Mouse (Mus musculus) liver, embryonic 16.5 days (tissue): Measurements from ENCODE around the gene Srgap3. TPM values are rescaled to one million over a fixed set of nuclear protein-coding genes. Genes with fewer than 3 reads are reported as not detected.

Experiments used
- ATAC-seq: fragments of 200-750 bp; cut with Nextera tagmentation; 2 replicates; pipeline ENCODE4 v1.8.0; 2017; ENCODE audit warnings: low read depth, mild to moderate bottlenecking, moderate number of reproducible peaks, moderate library complexity
- H3K27ac ChIP-seq: fragments of 300-500 bp; sonication (generic); 2 replicates; pipeline ENCODE4 v1.5.1; 2014; ENCODE audit warnings: mild to moderate bottlenecking, low read length
- H3K27me3 ChIP-seq: fragments of 300-500 bp; sonication (generic); 2 replicates; pipeline ENCODE4 v1.6.1; 2014; ENCODE audit warnings: low read depth, low read length, mixed read lengths; ENCODE audit not compliant: control insufficient read depth, insufficient read depth
- H3K36me3 ChIP-seq: fragments of 300-500 bp; sonication (generic); 2 replicates; pipeline ENCODE4 v1.6.1; 2014; ENCODE audit warnings: mild to moderate bottlenecking; ENCODE audit not compliant: control insufficient read depth, insufficient read depth
- H3K4me1 ChIP-seq: fragments of 300-500 bp; sonication (generic); 2 replicates; pipeline ENCODE4 v1.6.1; 2014; ENCODE audit warnings: low read depth, low read length, mixed read lengths; ENCODE audit not compliant: control insufficient read depth
- H3K4me2 ChIP-seq: fragments of 300-500 bp; sonication (generic); 2 replicates; pipeline ENCODE4 v1.6.1; 2014; ENCODE audit warnings: low read depth, low read length, mixed read lengths
- H3K4me3 ChIP-seq: fragments of 300-500 bp; sonication (generic); 2 replicates; pipeline ENCODE4 v1.5.1; 2014; ENCODE audit warnings: low read depth, mild to moderate bottlenecking, low read length
- H3K9ac ChIP-seq: fragments of 300-500 bp; sonication (generic); 2 replicates; pipeline ENCODE4 v1.6.1; 2014; ENCODE audit warnings: low read depth, low read length
- H3K9me3 ChIP-seq: fragments of 300-500 bp; sonication (generic); replicated peaks from 2 replicates; pipeline ENCODE4 v1.6.1; 2016; ENCODE audit warnings: low read length; ENCODE audit not compliant: control insufficient read depth
- WGBS: fragments of 180-500 bp; shearing (Covaris S2); extraction: QIAGEN DNeasy Blood & Tissue Kit; methylation state at CpG from one replicate; pipeline ENCODE4 v1.1.7; 2014; ENCODE audit not compliant: insufficient replicate concordance; 5-methylcytosine and 5-hydroxymethylcytosine counted together
- polyA plus RNA-seq: library from polyadenylated mRNA; unstranded; fragments of >200 nt; fragmentation: Nextera tagmentation; extraction: Ambion mirVana; gene quantifications from 2 replicates; pipeline ENCODE4 v1.2.1, GENCODE M21; 2015

Srgap3 gene
- polyA plus RNA-seq, 1 experiment from 2014 or later: 0.22 TPM

DNA sequence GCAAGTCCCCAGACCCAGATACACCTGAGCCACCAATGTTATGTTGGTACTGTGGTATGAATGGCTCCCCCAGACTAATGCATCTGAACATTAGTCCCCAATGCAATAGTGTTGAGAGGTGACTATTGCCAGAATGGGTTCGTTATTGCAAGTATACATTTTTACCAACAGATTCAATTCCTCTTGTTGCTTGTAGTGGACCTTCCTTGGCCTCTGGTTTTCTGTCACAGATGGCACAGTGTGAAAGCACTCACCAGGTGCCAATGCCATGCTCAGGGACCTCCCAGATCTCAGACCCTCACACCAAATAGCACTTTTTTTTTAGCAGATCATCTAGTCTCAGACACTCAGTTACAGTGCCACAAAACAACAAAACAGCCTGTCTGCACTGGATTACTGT is 158.9 kb downstream of the Srgap3 start:
- H3K4me1 ChIP-seq: no peaks in the 10 kb centered on the region
- H3K9ac ChIP-seq: no peak overlapping the region
- no peaks in the 10 kb centered on the region for H3K9me3 ChIP-seq
- no peaks in the 10 kb centered on the region for H3K27me3 ChIP-seq
- H3K4me3 ChIP-seq: no peak overlapping the region
- H3K4me2 ChIP-seq: no peak overlapping the region
- no peak for ATAC-seq
- 62% methylated on average over 1 of the region's 1 CpGs for WGBS
- H3K27ac ChIP-seq: no peak overlapping the region
- no peaks in the 10 kb centered on the region for H3K36me3 ChIP-seq

DNA sequence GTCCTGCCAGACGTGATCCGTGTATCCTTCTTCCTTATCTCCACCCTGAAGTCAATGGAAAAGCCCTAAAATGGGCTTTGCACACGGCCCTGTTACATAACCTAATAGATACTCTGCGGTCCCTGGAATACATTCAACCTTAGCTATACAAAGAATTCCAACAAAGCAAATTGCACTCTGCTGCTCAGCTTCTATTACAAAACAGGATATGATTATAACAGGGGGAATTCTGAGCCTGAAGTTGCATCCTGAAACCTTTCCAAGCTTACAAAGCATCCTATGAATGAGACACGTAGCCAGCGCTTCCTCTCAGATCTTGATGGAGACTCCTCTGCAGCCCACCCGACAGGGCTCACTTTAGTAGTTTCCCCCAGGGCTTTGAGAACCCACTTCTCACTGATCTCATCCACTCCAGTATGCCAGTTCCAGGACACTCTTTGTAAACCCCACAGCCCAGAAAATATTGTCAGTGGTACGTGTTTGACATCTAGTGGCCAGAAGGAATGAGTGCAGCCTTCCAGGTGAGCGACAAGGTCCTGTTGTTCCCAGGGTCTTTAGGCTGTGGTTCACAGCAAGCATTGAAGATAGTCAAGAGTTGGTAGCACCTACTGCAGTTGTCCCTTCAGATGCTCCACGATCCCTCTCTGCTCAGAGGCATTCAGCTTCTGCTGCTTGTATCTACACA is 165.5 kb downstream of the Srgap3 start:
- no peak for ATAC-seq
- Histone ChIP-seq H3K27ac (no peak overlapping the region), H3K4me3 (no peak overlapping the region), H3K27me3 (no peaks in the 10 kb centered on the region), H3K4me2 (no peak overlapping the region), H3K9ac (no peak overlapping the region), H3K4me1 (no peaks in the 10 kb centered on the region), H3K36me3 (no peaks in the 10 kb centered on the region), H3K9me3 (no peaks in the 10 kb centered on the region)
- 62% methylated on average over 10 of the region's 10 CpGs for WGBS

DNA sequence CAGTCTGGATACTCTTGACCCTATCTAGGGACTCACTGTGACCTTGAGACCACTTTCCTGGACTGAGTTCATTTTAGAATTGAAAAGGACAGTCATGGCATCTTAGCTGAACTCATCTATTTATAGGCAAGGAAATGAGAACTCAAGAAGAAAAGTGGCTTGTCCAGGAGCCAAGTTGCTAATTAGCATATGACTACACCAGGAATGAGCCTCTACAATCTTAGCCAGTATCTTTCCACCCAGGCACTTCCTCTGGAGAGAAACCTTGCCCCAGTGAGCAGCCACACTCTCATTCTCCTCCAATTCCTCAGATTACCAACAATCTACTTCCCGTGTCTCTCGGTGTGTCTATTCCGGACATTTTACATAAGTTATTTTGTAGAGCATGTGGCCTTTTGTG is 168.9 kb downstream of the Srgap3 start:
- H3K9ac ChIP-seq: no peak overlapping the region
- H3K9me3 ChIP-seq: no peaks in the 10 kb centered on the region
- no peak for ATAC-seq
- no peaks in the 10 kb centered on the region for H3K27me3 ChIP-seq
- no peak overlapping the region for H3K4me2 ChIP-seq
- H3K4me1 ChIP-seq: no peaks in the 10 kb centered on the region
- no peak overlapping the region for H3K4me3 ChIP-seq
- H3K36me3 ChIP-seq: no peaks in the 10 kb centered on the region
- no peak overlapping the region for H3K27ac ChIP-seq
- 46% methylated on average over 3 of the region's 3 CpGs for WGBS

DNA sequence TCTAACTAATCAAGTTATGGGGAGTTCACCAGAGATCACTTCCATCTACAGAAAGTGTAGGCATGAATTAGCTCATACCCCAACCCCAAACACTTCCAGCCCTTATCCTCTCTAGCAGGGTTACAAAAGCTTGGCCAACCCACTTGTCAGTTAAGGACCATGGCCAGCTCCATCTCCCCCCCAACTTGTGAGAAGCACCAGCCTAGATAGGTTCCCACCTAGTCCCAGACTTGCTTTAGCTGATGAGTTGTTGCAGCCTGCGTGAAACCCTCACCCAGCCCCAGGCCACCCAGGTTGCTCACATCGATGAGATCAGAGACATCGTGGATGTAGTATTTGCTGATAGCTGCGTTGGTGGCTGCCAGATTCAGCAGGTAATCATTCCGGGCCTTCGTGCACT is 170.3 kb downstream of the Srgap3 start:
- H3K9ac ChIP-seq: no peak overlapping the region
- H3K36me3 ChIP-seq: no peaks in the 10 kb centered on the region
- no peaks in the 10 kb centered on the region for H3K4me1 ChIP-seq
- H3K4me2 ChIP-seq: no peak overlapping the region
- ATAC-seq: no peak
- 74% methylated on average over 6 of the region's 6 CpGs for WGBS
- no peak overlapping the region for H3K4me3 ChIP-seq
- no peaks in the 10 kb centered on the region for H3K9me3 ChIP-seq
- H3K27me3 ChIP-seq: no peaks in the 10 kb centered on the region
- no peak overlapping the region for H3K27ac ChIP-seq

DNA sequence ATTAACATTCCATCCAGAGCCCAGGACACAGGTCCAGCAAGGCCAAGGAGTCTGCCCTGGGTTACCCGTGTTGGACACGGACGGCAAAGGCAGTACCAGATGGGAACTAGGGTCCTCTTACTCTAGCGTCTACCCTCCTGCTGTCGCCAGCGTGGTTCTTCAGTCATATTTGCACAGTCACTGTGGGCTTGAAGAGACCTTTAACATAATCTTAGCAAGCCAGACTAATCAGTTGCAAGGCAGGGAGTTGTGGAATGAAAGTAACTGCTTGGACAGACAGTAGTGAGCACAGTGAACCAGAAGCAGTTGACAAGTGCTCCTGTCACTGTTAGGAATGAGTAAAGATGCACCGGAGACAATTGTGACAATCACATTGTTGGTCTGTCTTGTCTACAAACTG is 173.3 kb downstream of the Srgap3 start:
- Histone ChIP-seq H3K4me2 (no peak overlapping the region), H3K9ac (no peak overlapping the region), H3K27me3 (no peaks in the 10 kb centered on the region), H3K36me3 (no peaks in the 10 kb centered on the region), H3K27ac (no peak overlapping the region), H3K4me3 (no peak overlapping the region), H3K4me1 (no peaks in the 10 kb centered on the region), H3K9me3 (no peaks in the 10 kb centered on the region)
- 49% methylated on average over 7 of the region's 7 CpGs for WGBS
- ATAC-seq: no peak

DNA sequence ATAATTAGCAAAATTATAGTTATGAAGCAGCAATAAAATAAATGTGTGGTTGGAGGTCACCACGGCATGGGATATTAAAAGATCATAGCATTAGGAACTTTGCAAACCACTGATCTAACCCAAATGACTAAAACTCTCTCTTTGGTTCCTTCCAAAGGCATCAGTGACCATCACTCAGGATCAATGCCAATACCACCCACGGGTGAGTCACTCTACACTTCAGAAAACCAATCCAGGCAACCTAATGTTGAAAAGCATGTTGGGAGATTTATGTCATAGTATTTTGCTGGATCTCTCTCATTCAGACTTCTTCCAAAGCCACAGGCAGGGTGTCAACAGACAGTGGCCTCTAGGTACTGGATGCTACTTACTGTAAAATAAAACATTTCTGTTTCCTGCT is 176.1 kb downstream of the Srgap3 start:
- Histone ChIP-seq H3K9me3 (no peaks in the 10 kb centered on the region), H3K27ac (no peak overlapping the region), H3K9ac (no peak overlapping the region), H3K4me1 (no peaks in the 10 kb centered on the region), H3K4me3 (no peak overlapping the region), H3K36me3 (no peaks in the 10 kb centered on the region), H3K27me3 (no peaks in the 10 kb centered on the region), H3K4me2 (no peak overlapping the region)
- ATAC-seq: no peak
- WGBS: 61% methylated on average over 2 of the region's 2 CpGs

DNA sequence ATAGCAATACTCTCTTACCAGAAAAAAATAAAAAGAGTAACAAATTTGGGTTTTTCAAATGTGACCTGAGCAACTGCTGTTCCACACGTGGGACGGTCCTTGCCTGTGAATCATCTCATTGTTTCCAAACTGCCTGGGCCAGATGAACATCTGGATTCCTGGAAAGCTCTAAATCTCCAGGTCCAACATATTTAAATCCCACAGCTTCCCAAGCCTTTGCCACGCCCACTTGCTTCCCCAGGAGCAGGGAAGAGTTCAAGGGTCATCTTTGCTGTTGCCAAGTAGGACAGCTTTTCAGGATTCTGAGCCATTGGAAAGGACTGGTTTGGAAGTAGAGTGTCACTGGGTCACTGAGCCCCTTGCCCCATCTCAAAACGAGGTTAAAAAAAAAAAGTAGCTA is 188.5 kb downstream of the Srgap3 start:
- H3K27ac ChIP-seq: no peak overlapping the region
- H3K9me3 ChIP-seq: no peaks in the 10 kb centered on the region
- H3K4me1 ChIP-seq: no peaks in the 10 kb centered on the region
- no peaks in the 10 kb centered on the region for H3K27me3 ChIP-seq
- H3K36me3 ChIP-seq: no peaks in the 10 kb centered on the region
- no peak for ATAC-seq
- no peak overlapping the region for H3K4me2 ChIP-seq
- no peak overlapping the region for H3K9ac ChIP-seq
- no peak overlapping the region for H3K4me3 ChIP-seq
- 53% methylated on average over 4 of the region's 4 CpGs for WGBS

DNA sequence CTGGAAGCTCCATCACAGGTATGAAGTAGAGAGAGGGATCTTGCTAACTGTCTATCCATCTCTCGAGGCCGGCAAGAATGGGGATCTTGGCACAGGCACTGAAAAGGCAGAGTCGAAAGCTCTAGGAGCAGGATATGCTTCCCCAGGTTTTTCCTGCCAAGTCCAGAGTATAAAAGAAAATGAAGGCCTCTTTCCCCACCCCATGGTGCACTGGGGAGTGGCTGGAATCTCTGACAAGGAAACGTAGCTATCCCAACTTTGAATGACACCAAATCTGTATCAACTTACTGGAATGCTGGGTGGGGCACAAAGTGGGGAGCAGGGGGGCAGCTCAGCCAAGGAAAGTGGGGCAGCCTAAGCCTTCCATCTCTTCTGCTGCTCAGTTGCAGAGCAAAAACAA is 190.2 kb downstream of the Srgap3 start:
- Histone ChIP-seq H3K27ac (no peak overlapping the region), H3K9me3 (no peaks in the 10 kb centered on the region), H3K4me1 (no peaks in the 10 kb centered on the region), H3K36me3 (no peaks in the 10 kb centered on the region), H3K4me3 (no peak overlapping the region), H3K9ac (no peak overlapping the region), H3K4me2 (no peak overlapping the region), H3K27me3 (no peaks in the 10 kb centered on the region)
- ATAC-seq: no peak
- WGBS: 57% methylated on average over 4 of the region's 4 CpGs

DNA sequence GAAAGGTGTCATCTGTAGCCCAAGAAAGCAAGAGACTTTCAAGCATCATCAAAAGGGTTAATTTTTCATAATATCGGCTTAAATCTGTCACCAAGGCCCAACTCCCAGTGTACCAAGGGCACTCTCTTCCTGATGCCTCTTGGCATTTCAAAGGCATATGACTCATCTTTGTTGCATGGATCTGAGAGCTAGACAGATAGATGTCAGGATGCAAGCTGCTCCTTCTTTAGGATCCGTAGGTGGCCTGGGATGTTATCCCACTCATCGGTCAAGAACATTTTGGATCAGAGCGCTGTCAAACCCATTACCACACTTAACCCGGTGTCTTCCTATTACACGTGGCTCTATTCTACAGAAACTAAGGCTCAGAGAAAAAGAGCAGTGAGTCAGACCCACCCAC is 192.1 kb downstream of the Srgap3 start:
- WGBS: 72% methylated on average over 6 of the region's 6 CpGs
- Histone ChIP-seq H3K4me3 (no peak overlapping the region), H3K27ac (no peak overlapping the region), H3K36me3 (no peaks in the 10 kb centered on the region), H3K9ac (no peak overlapping the region), H3K4me2 (no peak overlapping the region), H3K9me3 (no peaks in the 10 kb centered on the region), H3K27me3 (no peaks in the 10 kb centered on the region), H3K4me1 (no peaks in the 10 kb centered on the region)
- ATAC-seq: no peak
